Mouse (Mus musculus) urinary bladder, postnatal 36 days (tissue): ENCODE results near the gene Sell.
"Not testable (repeated sequence)": the region's sequence is repeated elsewhere in the genome, so short reads cannot be mapped to it uniquely, and the experiment has no call there.

Experiments
- DNase-seq, 2 experiments: peaks; one replicate each; pipeline ENCODE4 v3.0.0; 2022; ENCODE audit warnings: low spot score in 2 of 2, mixed read lengths in 1 of 2

The Sell gene

DNA sequence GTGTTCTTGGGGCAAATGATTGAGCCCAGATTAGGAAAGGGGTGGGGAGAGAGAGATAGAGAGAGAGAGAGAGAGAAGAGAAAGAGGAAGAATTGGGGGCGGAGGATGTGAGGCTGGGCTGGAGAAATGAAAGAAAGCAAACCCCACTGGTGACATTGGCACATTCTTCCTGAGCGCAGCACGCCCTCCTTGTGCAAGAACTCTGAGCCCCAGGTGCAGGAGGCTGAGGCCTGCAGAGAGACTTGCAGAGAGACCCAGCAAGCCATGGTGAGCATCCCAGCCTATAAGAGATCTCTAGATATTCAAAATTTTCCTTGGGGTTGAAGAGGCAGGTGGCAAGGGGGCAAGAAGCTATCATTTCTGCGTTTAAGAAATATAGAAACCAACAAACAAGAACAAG is at the start of gene Sell:
Gene Sell (plus strand): TSS at position 58 of the 400 bp plus-strand sequence.
- no peak for DNase-seq

- DNase-seq = no peak
Observed at GRCm38 (mm10) chr1:164014616-164015015, 47.2 kb upstream of the Sell start.

DNA sequence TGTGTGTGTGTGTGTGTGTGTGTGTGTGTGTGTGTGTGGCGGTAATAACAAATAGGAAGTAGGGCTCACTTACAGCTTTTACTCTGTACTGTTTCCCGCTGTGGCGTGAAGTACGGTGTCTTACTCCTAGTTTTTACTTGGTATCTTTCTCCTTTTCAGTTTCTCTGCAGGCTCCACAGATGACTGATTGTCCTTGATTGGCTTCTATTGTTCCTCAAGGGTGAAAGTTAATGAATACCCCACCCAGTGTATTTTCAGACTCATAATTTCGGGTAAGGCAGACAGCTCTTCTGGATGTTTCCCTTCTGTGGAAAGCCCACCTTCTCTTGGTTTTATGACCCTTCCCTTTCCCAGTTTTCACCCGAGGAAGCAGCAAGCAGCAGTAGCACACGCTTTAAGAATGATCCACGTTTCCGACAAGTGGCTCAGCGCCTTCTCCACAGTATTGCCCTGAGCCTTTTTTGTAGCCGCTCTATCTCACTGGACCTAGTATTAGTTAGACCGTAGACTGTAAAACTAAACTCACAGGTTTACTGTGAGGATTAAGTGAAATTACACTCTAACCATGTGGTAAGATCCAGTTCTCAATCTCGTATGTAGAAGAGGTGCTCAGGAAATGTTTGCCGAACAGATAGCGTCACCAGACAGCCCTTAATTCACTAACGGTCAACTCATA is 43.4 kb upstream of the Sell start:
- DNase-seq = no peak

GRCm38 (mm10) chr1:164019789-164020188 is 42.0 kb upstream of the Sell start:
- DNase-seq = no peak

DNA sequence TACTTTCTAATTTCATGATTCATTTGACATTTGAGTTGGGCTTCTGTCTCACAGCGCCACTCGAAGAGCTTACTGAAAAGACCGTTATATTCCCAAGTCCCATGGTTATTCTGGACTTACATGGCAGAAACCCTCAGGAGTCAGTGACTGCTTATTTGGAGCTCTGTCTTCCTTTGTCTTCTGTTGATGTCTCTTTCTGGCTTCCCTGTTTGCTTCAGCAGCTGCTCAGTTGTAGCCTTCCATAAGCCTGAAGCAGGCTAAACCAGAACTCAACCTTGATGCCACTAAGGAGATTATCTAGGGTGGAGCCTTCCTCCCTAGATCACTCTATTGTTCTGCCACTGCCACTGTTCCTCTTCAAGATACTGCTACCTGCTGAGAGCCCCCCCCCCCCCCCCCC is 41.0 kb upstream of the Sell start:
- DNase-seq = not testable (repeated sequence)

DNA sequence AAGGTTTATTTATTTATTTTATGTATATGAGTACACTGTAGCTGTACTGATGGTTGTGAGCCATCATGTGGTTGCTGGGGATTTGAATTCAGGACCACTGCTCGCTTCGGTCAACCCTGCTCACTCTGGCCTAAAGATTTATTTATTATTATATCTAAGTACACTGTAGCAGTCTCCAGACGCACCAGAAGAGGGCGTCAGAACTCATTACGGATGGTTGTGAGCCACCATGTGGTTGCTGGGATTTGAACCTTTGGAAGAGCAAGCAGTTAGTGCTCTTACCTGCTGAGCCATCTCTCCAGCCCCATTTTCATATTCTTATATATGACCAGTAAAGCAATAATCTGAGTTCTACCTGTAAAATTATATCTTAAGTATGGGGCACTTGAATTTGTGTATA is 39.7 kb upstream of the Sell start:
- not testable (repeated sequence) for DNase-seq

DNA sequence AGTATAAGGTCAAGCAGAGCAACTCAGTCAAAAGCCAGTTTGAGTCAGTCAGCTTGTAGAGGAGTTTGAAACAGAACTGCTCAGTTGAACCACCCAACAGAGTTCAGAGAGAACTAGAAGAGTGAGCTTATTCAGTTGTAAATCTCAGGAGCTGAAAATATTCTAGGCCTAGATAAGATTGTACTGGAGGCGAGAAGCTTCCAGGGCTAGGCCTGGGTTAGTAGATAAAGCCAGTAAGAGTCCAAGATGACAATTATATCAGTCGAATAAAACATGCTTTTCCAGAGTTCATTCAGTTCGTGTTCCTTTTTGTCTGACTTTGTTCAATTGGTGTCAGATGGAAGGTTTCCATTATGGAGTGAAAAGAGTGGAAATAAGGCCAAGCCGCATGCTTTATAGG is 36.1 kb upstream of the Sell start:
- no peak for DNase-seq

DNA sequence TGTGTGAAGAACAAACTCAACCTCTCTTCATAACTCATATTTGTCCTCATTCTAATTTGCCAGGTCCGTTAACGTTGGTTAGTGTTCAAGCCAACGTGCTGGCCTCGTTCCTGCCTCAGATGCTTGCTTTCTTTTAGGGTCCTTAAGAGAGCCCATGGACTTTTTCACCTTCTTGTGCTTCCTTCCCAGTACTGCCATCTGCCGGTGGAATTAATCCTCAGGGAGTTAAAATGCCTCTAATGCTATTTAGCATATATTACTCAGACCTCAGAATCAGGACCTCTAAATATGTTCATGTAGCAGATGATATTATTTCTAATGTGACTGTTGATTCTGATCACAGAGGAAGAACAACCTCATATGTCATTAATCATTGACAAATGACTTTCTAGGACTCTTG is 34.4 kb upstream of the Sell start:
- no peak for DNase-seq

GRCm38 (mm10) chr1:164040385-164041135 is 21.2 kb upstream of the Sell start:
- no peak for DNase-seq

DNA sequence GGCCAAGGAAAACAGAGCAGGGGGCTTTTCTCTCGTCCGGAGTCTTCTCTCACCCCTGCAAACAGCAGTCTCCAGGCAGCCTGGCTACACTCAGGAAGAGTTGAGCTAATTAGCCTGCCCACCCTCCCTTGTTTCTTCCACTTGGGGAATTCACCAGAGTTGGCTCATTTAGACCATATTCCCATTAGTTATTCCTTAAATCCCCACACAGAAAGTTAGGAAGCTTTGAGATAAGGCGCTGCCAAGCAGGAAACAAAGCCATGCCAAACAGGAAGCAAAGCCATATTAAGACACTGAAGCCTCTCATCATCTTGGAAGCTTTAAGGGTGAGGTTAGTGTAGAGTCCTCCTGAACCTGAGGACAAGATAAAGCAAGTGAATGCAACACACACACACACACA is 18.2 kb upstream of the Sell start:
- no peak for DNase-seq

DNA sequence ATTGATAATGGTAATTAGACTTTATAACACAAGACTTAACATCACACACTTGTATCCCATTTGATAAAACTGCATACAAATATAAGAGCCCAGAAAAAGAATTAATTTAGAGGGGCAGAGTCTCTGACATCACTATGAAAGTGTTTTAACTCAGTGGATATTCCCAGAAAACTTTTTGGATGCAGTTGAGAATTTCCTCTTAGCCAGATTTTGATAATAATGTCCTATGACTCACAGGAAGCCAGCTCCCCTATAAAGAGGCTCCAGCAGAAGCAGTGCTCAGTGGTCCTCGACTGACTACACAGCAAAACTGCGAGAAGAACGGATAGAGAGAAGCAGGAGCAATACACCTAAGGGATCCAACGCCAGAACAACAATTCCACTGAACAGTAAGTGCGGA is 13.8 kb upstream of the Sell start, which contains the start of gene Sele:
Gene Sele (plus strand): TSS at position 301 of the 400 bp plus-strand sequence.
- no peak for DNase-seq

GRCm38 (mm10) chr1:164053561-164053960 is 8.2 kb upstream of the Sell start:
- DNase-seq = no peak

- no peak for DNase-seq
Observed at GRCm38 (mm10) chr1:164054800-164055199, 7.0 kb upstream of the Sell start.

- DNase-seq = no peak
Observed at GRCm38 (mm10) chr1:164060071-164060470, 1.7 kb upstream of the Sell start.

DNA sequence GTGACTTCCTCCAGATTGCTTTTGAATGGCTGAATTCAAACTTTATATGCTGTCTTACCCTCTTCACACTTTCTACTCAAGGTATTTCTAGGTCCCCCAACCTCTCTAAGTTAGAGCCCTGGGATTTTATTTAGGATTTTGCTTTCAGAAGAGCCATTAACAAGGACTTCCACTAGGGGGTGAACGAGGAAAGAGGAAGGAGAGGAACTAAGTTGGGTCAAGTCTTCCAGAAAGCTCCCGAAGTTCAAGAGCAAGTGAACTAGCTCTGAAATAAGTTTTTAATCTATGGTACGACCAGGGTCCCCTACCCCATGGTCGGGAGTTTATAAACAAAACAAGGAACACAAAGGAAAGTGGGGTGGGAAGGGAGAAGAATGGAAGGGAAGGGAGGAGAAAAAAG is 504 bp upstream of the Sell start:
- no peak for DNase-seq

DNA sequence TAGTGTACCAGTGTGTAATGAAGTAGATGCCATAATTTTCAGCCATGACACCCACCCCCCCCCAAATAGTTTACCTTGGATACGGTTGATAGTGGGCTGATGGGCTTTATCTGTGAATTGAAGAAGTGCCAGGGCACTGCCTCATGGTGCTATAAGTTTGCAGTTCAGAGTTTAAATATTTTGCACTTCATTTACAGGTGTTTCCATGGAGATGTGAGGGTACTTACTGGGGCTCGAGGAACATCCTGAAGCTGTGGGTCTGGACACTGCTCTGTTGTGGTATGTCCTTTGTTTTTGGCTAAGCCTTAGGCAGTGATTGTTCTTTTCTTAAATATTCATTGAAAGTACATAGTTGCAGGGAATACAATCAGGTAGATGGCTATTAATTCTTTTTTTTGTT is 1.1 kb downstream of the Sell start:
- DNase-seq = no peak

- DNase-seq = no peak
Observed at GRCm38 (mm10) chr1:164063745-164064144, 2.0 kb downstream of the Sell start.

GRCm38 (mm10) chr1:164069261-164069660 is 7.5 kb downstream of the Sell start:
- no peak for DNase-seq

- DNase-seq = no peak
Observed at GRCm38 (mm10) chr1:164070461-164070860, 8.7 kb downstream of the Sell start.

GRCm38 (mm10) chr1:164071111-164071510 is 9.3 kb downstream of the Sell start:
- DNase-seq = no peak

DNA sequence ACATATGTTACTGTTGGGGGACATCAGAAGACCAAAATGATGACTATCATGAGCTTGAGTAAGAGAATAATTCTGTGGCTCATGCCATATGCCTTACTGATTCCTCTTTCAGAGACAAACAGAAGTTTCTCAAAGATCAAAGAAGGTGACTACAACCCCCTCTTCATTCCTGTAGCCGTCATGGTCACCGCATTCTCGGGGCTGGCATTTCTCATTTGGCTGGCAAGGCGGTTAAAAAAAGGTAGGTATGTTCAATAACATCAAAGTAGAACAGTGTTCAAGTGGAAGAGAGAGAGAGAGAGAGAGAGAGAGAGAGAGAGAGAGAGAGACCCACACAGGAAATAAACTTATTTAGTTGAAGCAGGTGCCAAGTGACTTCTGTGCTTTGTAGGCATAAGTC is 10.2 kb downstream of the Sell start:
- no peak for DNase-seq

DNA sequence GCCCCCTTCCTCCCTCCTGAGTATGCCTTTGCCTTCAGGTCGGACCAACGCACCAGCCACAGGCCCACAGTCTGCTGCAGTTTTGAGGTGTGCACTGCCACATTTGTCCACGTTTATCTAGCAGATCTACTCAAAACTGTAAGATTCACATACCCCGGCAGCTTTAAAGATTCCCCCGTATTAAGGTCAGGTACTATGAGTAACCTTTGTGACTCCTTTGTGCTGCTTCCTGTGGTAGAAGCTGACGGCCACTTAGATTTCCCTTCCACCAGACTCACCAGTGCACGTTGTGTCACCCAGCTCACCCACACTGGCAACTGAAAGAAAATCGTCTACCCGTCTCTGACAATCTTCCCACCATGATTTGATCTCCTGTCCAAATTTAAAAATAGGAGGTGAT is 11.3 kb downstream of the Sell start:
- no peak for DNase-seq

GRCm38 (mm10) chr1:164073803-164074202 is 12.0 kb downstream of the Sell start:
- DNase-seq = no peak
